ENCODE assay signal across 18 mouse cellular contexts in the genomic region with DNA sequence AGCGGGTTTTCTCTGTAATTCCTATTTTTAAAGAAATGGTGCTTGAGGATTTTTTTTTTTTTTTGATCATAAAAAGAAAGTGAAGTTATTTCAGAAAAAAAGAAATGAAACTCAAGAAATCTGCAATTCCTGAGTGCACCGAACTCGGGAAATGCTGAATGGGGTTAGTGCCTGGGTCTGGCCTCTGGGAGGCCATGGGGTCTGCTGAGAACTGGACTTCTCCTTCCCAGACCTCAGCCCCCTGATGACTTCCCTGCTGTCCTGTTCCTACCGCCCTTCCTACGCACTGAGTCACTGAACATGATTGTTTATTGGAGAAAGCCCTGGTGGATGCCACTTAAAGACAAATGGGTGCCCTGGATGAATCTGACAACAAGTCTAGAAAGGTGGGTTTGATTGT.
"Had no signal": no experiment of that assay in that cellular context is flagged by ENCODE, and none has a peak within 500 bp of the region (broad histone marks: within the 10 kb centered on the region; RNA-seq: fewer than 3 reads in every experiment).

No protein-coding gene starts in this region.

- H3K9me3 ChIP-seq: limb, embryonic 10.5 days; limb, embryonic 13.5 days had no signal

- H3K9ac ChIP-seq: limb, embryonic 13.5 days; liver, embryonic 14.5 days; liver, postnatal 0 days; lung, embryonic 14.5 days; midbrain, embryonic 13.5 days had no signal

- H3K27ac ChIP-seq: kidney, postnatal 0 days; layer of hippocampus, adult 2 months; limb, embryonic 10.5 days; limb, embryonic 13.5 days; liver, embryonic 14.5 days; midbrain, embryonic 13.5 days; stomach, postnatal 0 days had no signal

- ATAC-seq: liver, postnatal 0 days; lung, postnatal 0 days; midbrain, embryonic 13.5 days had no signal

- H3K4me2 ChIP-seq: limb, embryonic 13.5 days; lung, embryonic 14.5 days; midbrain, embryonic 13.5 days had no signal

- H3K27me3 ChIP-seq: limb, embryonic 13.5 days; midbrain, embryonic 13.5 days had no signal

- H3K4me1 ChIP-seq: limb, embryonic 10.5 days; limb, embryonic 13.5 days; midbrain, embryonic 13.5 days had no signal

- DNase-seq: kidney, adult 18-20 months; kidney, adult 9 months; kidney, postnatal 25 days; layer of hippocampus, adult 9-11 months; liver; liver, postnatal 0 days; lung, embryonic 14.5 days; thymus, adult 2 months; thymus, postnatal 14 days; thymus, postnatal 4 days had no signal

- H3K36me3 ChIP-seq: limb, embryonic 10.5 days; limb, embryonic 13.5 days; midbrain, embryonic 13.5 days had no signal

- H3K4me3 ChIP-seq: layer of hippocampus, adult 2 months; limb, embryonic 10.5 days; limb, embryonic 13.5 days; midbrain, embryonic 13.5 days had no signal
